13 mouse cellular contexts compared by ENCODE assay signal in genomic region chr12:99860981-99861380, GRCm38 (mm10). TPM values are rescaled to one million over a fixed set of nuclear protein-coding genes. Genes with fewer than 3 reads are reported as not detected.
DNase-seq lines count a peak whose midpoint lies in the region; ATAC-seq and TF ChIP-seq lines count a peak whose summit lies in the region.
"Had no signal": no experiment of that assay in that cellular context is flagged by ENCODE, and none has a peak within 500 bp of the region (broad histone marks: within the 10 kb centered on the region; RNA-seq: fewer than 3 reads in every experiment).

No protein-coding gene starts in this region.

- H3K27ac ChIP-seq in heart, adult 2 months, result no peak overlapping the region
- H3K27ac ChIP-seq: embryonic facial prominence, embryonic 15.5 days; limb, embryonic 13.5 days; neural tube, embryonic 15.5 days had no signal

- H3K79me2 ChIP-seq in heart, adult 2 months (replicated peaks; ENCODE audit: control insufficient read depth, insufficient read depth, low read length), result no peaks in the 10 kb centered on the region

- TF ChIP-seq CTCF in heart, adult 2 months (IDR thresholded peaks at IDR 0.05), result peak; percentile 68

- intact Hi-C loops in heart, adult 2 months (cut with DNase I), result loop anchor here (2.0 kb wide), 1 partner anchor 764 kb away; no protein-coding TSS in a partner anchor
- intact Hi-C loops in heart, postnatal 14 days (cut with DNase I), result loop anchor here (5.0 kb wide), 1 partner anchor 764 kb away; no protein-coding TSS in a partner anchor
- intact Hi-C loops in left cerebral cortex, postnatal 14 days (cut with DNase I), result loop anchor here (10.0 kb wide), 1 partner anchor 766 kb away; no protein-coding TSS in a partner anchor

- no peaks in the 10 kb centered on the region for H3K4me1 ChIP-seq in heart, adult 2 months (ENCODE audit: control insufficient read depth, insufficient read depth, low read length)
- H3K4me1 ChIP-seq: embryonic facial prominence, embryonic 15.5 days had no signal

- no peak overlapping the region for H3K9ac ChIP-seq in heart, adult 2 months (ENCODE audit: low read depth, low read length)
- H3K9ac ChIP-seq: embryonic facial prominence, embryonic 15.5 days; limb, embryonic 13.5 days; neural tube, embryonic 15.5 days had no signal

- 66% methylated on average over 4 of the region's 4 CpGs for WGBS in heart, adult 2 months

- no peak for TF ChIP-seq EP300 in heart, adult 2 months (IDR thresholded peaks at IDR 0.05; ENCODE audit: insufficient read depth, low read depth, low read length)

- no peak for ATAC-seq in megakaryocyte-erythroid progenitor cell, adult 5-6 weeks (replicated peaks; ENCODE audit: low FRiP score, low TSS enrichment, poor library complexity, severe bottlenecking)

- no peak overlapping the region for H3K4me3 ChIP-seq in heart, adult 2 months
- H3K4me3 ChIP-seq: embryonic facial prominence, embryonic 15.5 days; limb, embryonic 13.5 days; neural tube, embryonic 15.5 days had no signal

- TF ChIP-seq POLR2A in heart, adult 2 months (IDR thresholded peaks at IDR 0.05; ENCODE audit: insufficient read depth, low read depth, low read length), result no peak

- H3K27me3 ChIP-seq in heart, adult 2 months (ENCODE audit: control insufficient read depth, insufficient read depth, low read length), result no peaks in the 10 kb centered on the region
- H3K27me3 ChIP-seq: embryonic facial prominence, embryonic 15.5 days; limb, embryonic 13.5 days; neural tube, embryonic 15.5 days had no signal

- no peaks in the 10 kb centered on the region for H3K36me3 ChIP-seq in heart, adult 2 months (ENCODE audit: control insufficient read depth, insufficient read depth, low read length)
- H3K36me3 ChIP-seq: embryonic facial prominence, embryonic 15.5 days; limb, embryonic 13.5 days; neural tube, embryonic 15.5 days had no signal

- DNase-seq in heart, adult 2 months, result no peak
- no peak for DNase-seq in heart, postnatal 14 days
- DNase-seq in left cerebral cortex, postnatal 14 days (ENCODE audit: low spot score in 2 of 2), result peak; percentile 24 to 54
- DNase-seq in left cerebral cortex, adult 8-10 months (ENCODE audit: low spot score in 2 of 2), result no peak
- peak; percentile 26 for DNase-seq in A20 (ENCODE audit: low read depth, low spot score)
- peak; percentile 49 for DNase-seq in adipocyte (ENCODE audit: low spot score)
- DNase-seq: adrenal gland, postnatal 10 days; cerebellum, adult 9-11 months; thymus, adult 2 months had no signal

RNA-seq across cellular contexts. Expression of gene Efcab11, which starts 23.3 kb away (rescaled TPM):
- total RNA-seq in heart, adult 2 months (2021), result under 1 TPM in 1 of 2 experiments, not detected in 1; 0.13 TPM
- polyA plus RNA-seq in heart, adult 2 months (2012; rRNA removed), result 0.06 TPM in 1 of 2 replicates, not detected in the other
- under 1 TPM; 0.62 to 0.90 TPM for total RNA-seq in heart, postnatal 14 days (2021)
- under 1 TPM; 0.29 to 0.61 TPM for total RNA-seq in left cerebral cortex, postnatal 14 days (2021)
- under 1 TPM; 0.15 to 0.77 (median 0.62) TPM for total RNA-seq in left cerebral cortex, adult 8-10 months (2022)
- 1.2 and 3.5 TPM in 2 replicates for total RNA-seq in megakaryocyte-erythroid progenitor cell, adult 5-6 weeks (2014; fragmentation: Nextera tagmentation)
- 3.9 and 14.2 TPM in 2 replicates for total RNA-seq in megakaryocyte-erythroid progenitor cell, adult 5-6 weeks (2017)

RNA-seq across cellular contexts. Expression of gene Tdp1, which starts 23.3 kb away (rescaled TPM):
- total RNA-seq in heart, adult 2 months (2021), result 1 to 10 TPM; 7.9 to 9.6 TPM
- 7.3 and 10.3 TPM in 2 replicates for polyA plus RNA-seq in heart, adult 2 months (2012; rRNA removed)
- total RNA-seq in heart, postnatal 14 days (2021), result 10 to 100 TPM in 1 of 2 experiments, 1 to 10 TPM in 1; 9.7 to 11.8 TPM
- total RNA-seq in left cerebral cortex, postnatal 14 days (2021), result 10 to 100 TPM; 26.5 to 30.0 TPM
- total RNA-seq in left cerebral cortex, adult 8-10 months (2022), result 10 to 100 TPM; 18.0 to 27.7 (median 22.2) TPM
- total RNA-seq in megakaryocyte-erythroid progenitor cell, adult 5-6 weeks (2014; fragmentation: Nextera tagmentation), result 52.8 and 60.8 TPM in 2 replicates
- 15.5 and 22.1 TPM in 2 replicates for total RNA-seq in megakaryocyte-erythroid progenitor cell, adult 5-6 weeks (2017)

Comparison
In these comparisons a context has a peak if more than half of its experiments do, and no peak if none do; other contexts are left out.
1. DNase-seq: peak in left cerebral cortex, postnatal 14 days (2 of 2), A20 (single experiment) and adipocyte (single experiment); none in heart, adult 2 months (0 of 2), heart, postnatal 14 days (0 of 2) and left cerebral cortex, adult 8-10 months (0 of 2).